Mouse (Mus musculus) gastrocnemius, adult 2 months (tissue): ENCODE measurements around the gene Atg4d. TPM values are rescaled to one million over a fixed set of nuclear protein-coding genes. Genes with fewer than 3 reads are reported as not detected.

Experiments used
- DNase-seq: peaks from one replicate; pipeline ENCODE4 v3.0.0; 2022
- H3K27ac ChIP-seq: fragments of 200-600 bp; 2 replicates; pipeline ENCODE4 v1.8.1; 2022; ENCODE audit warnings: mild to moderate bottlenecking
- H3K4me3 ChIP-seq: fragments of 200-600 bp; 2 replicates; pipeline ENCODE4 v1.8.1; 2022; ENCODE audit warnings: mild to moderate bottlenecking, moderate library complexity
- CTCF ChIP-seq: fragments of 200-600 bp; IDR thresholded peaks from 2 replicates; pipeline ENCODE4 v1.8.1; 2022; ENCODE audit warnings: antibody characterized with exemption, mild to moderate bottlenecking, moderate library complexity
- intact Hi-C: fragments of 180-260 bp; cut with DNase I; formaldehyde crosslinking; loops from one replicate; pipeline ENCODE4 v1.15.1; 2025
- total RNA-seq, 2 experiments: library from RNA; stranded (reverse); gene quantifications; 2 replicates each; pipeline ENCODE4 v1.2.3; 2021

Atg4d gene
- total RNA-seq, 2 experiments from 2014 or later = 68.0 to 77.4 TPM

GRCm38 (mm10) chr9:21324269-21324668 is 59.2 kb downstream of the Atg4d start:
- TF ChIP-seq CTCF = no peak
- Histone ChIP-seq H3K4me3 (no peak overlapping the region), H3K27ac (peak overlapping the region; percentile 92)
- no peak for DNase-seq
- intact Hi-C loops = no loop called here

Other genes with a start within 250 kb of the Atg4d start
- 1 to 10 TPM; 1.7 to 1.9 TPM for gene Icam1, start 249.3 kb upstream of the Atg4d start, total RNA-seq
- 1 to 10 TPM; 1.2 to 2.2 TPM for gene Icam4, start 235.9 kb upstream of the Atg4d start, total RNA-seq
- not detected for gene Icam5, start 233.2 kb upstream of the Atg4d start, total RNA-seq
- gene Zglp1, start 198.2 kb upstream of the Atg4d start, total RNA-seq = not detected
- gene Gm49373, start 192.2 kb upstream of the Atg4d start, total RNA-seq = under 1 TPM; 0.26 to 0.39 TPM
- gene Fdx1l, start 191.7 kb upstream of the Atg4d start, total RNA-seq = 10 to 100 TPM; 39.0 to 49.0 TPM
- gene Gm38431, start 173.3 kb upstream of the Atg4d start, total RNA-seq = 1 to 10 TPM; 1.2 to 1.6 TPM
- 10 to 100 TPM; 17.1 to 19.5 TPM for gene Raver1, start 173.3 kb upstream of the Atg4d start, total RNA-seq
- gene Tyk2, start 134.1 kb upstream of the Atg4d start, total RNA-seq = 1 to 10 TPM; 4.4 to 5.9 TPM
- 100 to 1,000 TPM; 116 to 139 TPM for gene Cdc37, start 115.3 kb upstream of the Atg4d start, total RNA-seq
- 10 to 100 TPM; 39.0 to 66.8 TPM for gene Pde4a, start 99.6 kb upstream of the Atg4d start, total RNA-seq
- gene Keap1, start 25.9 kb upstream of the Atg4d start, total RNA-seq = 10 to 100 TPM; 51.3 to 62.3 TPM
- under 1 TPM; 0.15 to 0.33 TPM for gene S1pr5, start 16.9 kb upstream of the Atg4d start, total RNA-seq
- 10 to 100 TPM; 11.0 to 12.6 TPM for gene Kri1, start 22.7 kb downstream of the Atg4d start, total RNA-seq
- 1 to 10 TPM; 8.6 to 9.1 TPM for gene Cdkn2d, start 26.1 kb downstream of the Atg4d start, total RNA-seq
- not detected for gene Ap1m2, start 47.0 kb downstream of the Atg4d start, total RNA-seq
- gene Slc44a2, start 55.4 kb downstream of the Atg4d start, total RNA-seq = 100 to 1,000 TPM; 168 to 178 TPM
- gene Ilf3, start 102.6 kb downstream of the Atg4d start, total RNA-seq = 10 to 100 TPM; 21.2 to 25.2 TPM
- gene Qtrt1, start 146.5 kb downstream of the Atg4d start, total RNA-seq = 1 to 10 TPM; 7.0 to 8.4 TPM
- 10 to 100 TPM; 38.2 to 41.8 TPM for gene Dnm2, start 159.6 kb downstream of the Atg4d start, total RNA-seq
- gene Tmed1, start 245.0 kb downstream of the Atg4d start, total RNA-seq = 10 to 100 TPM; 28.9 to 35.8 TPM